Mouse (Mus musculus) stomach, postnatal 0 days (tissue): ENCODE measurements around the gene Ctss. TPM values are rescaled to one million over a fixed set of nuclear protein-coding genes. Genes with fewer than 3 reads are reported as not detected.

Source experiments
- ATAC-seq: fragments of 200-750 bp; cut with Nextera tagmentation; 2 replicates; pipeline ENCODE4 v1.8.0; 2017; ENCODE audit not compliant: low FRiP score, low TSS enrichment
- DNase-seq: peaks from one replicate; pipeline ENCODE4 v3.0.0-alpha.2; 2016; ENCODE audit warnings: low spot score
- H3K27ac ChIP-seq: fragments of 300-500 bp; sonication (generic); replicated peaks from 2 replicates; pipeline ENCODE4 v1.5.1; 2014; ENCODE audit warnings: mild to moderate bottlenecking, control low read depth
- H3K27me3 ChIP-seq: fragments of 300-500 bp; sonication (generic); 2 replicates; pipeline ENCODE4 v1.6.1; 2014; ENCODE audit warnings: low read length; ENCODE audit not compliant: control insufficient read depth, insufficient read depth
- H3K36me3 ChIP-seq: fragments of 300-500 bp; sonication (generic); 2 replicates; pipeline ENCODE4 v1.6.1; 2014; ENCODE audit warnings: low read length, mixed read lengths; ENCODE audit not compliant: control insufficient read depth, insufficient read depth
- H3K4me1 ChIP-seq: fragments of 300-500 bp; sonication (generic); replicated peaks from 2 replicates; pipeline ENCODE4 v1.6.1; 2014; ENCODE audit warnings: antibody characterized with exemption; ENCODE audit not compliant: control insufficient read depth, insufficient read depth
- H3K4me2 ChIP-seq: fragments of 300-500 bp; sonication (generic); replicated peaks from 2 replicates; pipeline ENCODE4 v1.6.1; 2014; ENCODE audit warnings: low read depth, mild to moderate bottlenecking, control low read depth, moderate library complexity
- H3K4me3 ChIP-seq: fragments of 300-500 bp; sonication (generic); 2 replicates; pipeline ENCODE4 v1.5.1; 2014; ENCODE audit warnings: low read depth, low read length, control low read depth
- H3K9ac ChIP-seq: fragments of 300-500 bp; sonication (generic); 2 replicates; pipeline ENCODE4 v1.6.1; 2014; ENCODE audit warnings: mild to moderate bottlenecking, low read length, control low read depth, mixed read lengths
- H3K9me3 ChIP-seq: fragments of 300-500 bp; sonication (generic); 2 replicates; pipeline ENCODE4 v1.6.1; 2016; ENCODE audit warnings: low read length; ENCODE audit not compliant: control insufficient read depth
- CTCF ChIP-seq: IDR thresholded peaks from 2 replicates; pipeline ENCODE4 v1.5.1; 2016; ENCODE audit warnings: antibody characterized with exemption, low read depth, mild to moderate bottlenecking, moderate library complexity
- EP300 ChIP-seq: optimal IDR thresholded peaks from 2 replicates; pipeline ENCODE3; 2016; ENCODE audit warnings: antibody characterized with exemption
- WGBS: fragments of 180-500 bp; shearing (Covaris S2); extraction: QIAGEN DNeasy Blood & Tissue Kit; methylation state at CpG from one replicate; pipeline ENCODE4 v1.1.7; 2014; 5-methylcytosine and 5-hydroxymethylcytosine counted together
- polyA plus RNA-seq: library from polyadenylated mRNA; unstranded; fragments of >200 nt; fragmentation: Nextera tagmentation; extraction: Ambion mirVana; gene quantifications from 2 replicates; pipeline ENCODE4 v1.2.1, GENCODE M21; 2015

Gene Ctss
- polyA plus RNA-seq, 1 experiment from 2014 or later, result 35.6 TPM

GRCm38 (mm10) chr3:95587754-95588603 is 61.4 kb downstream of the Ctss start:
- Histone ChIP-seq H3K27ac (peak overlapping the region; percentile 56), H3K4me1 (no peaks in the 10 kb centered on the region), H3K4me2 (peak overlapping the region; percentile 53), H3K9me3 (no peaks in the 10 kb centered on the region), H3K9ac (no peak overlapping the region; the same call in 1 of the 2 replicates), H3K4me3 (peak overlapping the region; percentile 50), H3K36me3 (no peaks in the 10 kb centered on the region), H3K27me3 (no peaks in the 10 kb centered on the region)
- ATAC-seq (no peak), DNase-seq (no peak)
- TF ChIP-seq CTCF (no peak), EP300 (no peak)
- 47% methylated on average over 8 of the region's 8 CpGs for WGBS

GRCm38 (mm10) chr3:95588604-95589086 is 62.1 kb downstream of the Ctss start, which contains the start of gene Golph3l:
Gene Golph3l (plus strand): TSS chr3:95588934.
- H3K9me3 ChIP-seq, result no peaks in the 10 kb centered on the region
- peak within 1 kb of the TSS; percentile 59 for H3K27ac ChIP-seq
- WGBS, result under 1% methylated on average over 12 of the region's 12 CpGs
- no peaks in the 10 kb centered on the region for H3K27me3 ChIP-seq
- H3K36me3 ChIP-seq, result no peaks in the 10 kb centered on the region; the same call in 1 of the 2 replicates
- TF ChIP-seq CTCF, result peak; percentile 45
- TF ChIP-seq EP300, result no peak
- H3K9ac ChIP-seq, result peak within 1 kb of the TSS; percentile 47
- H3K4me1 ChIP-seq, result no peaks in the 10 kb centered on the region
- H3K4me2 ChIP-seq, result peak within 1 kb of the TSS; percentile 53
- ATAC-seq (peak; percentile 100), DNase-seq (peak; percentile 92)
- peak within 1 kb of the TSS; percentile 50 for H3K4me3 ChIP-seq

GRCm38 (mm10) chr3:95598734-95599133 is 72.1 kb downstream of the Ctss start:
- no peak overlapping the region for H3K4me3 ChIP-seq
- no peak overlapping the region for H3K4me2 ChIP-seq
- no peak for TF ChIP-seq CTCF
- H3K36me3 ChIP-seq, result no peaks in the 10 kb centered on the region; the same call in 1 of the 2 replicates
- no peaks in the 10 kb centered on the region for H3K4me1 ChIP-seq
- no peaks in the 10 kb centered on the region for H3K27me3 ChIP-seq
- ATAC-seq (no peak), DNase-seq (no peak)
- no peaks in the 10 kb centered on the region for H3K9me3 ChIP-seq
- no peak overlapping the region for H3K9ac ChIP-seq
- no peak overlapping the region for H3K27ac ChIP-seq

- TF ChIP-seq EP300 (no peak), CTCF (no peak)
- Histone ChIP-seq H3K9ac (no peak overlapping the region), H3K4me3 (no peak overlapping the region), H3K4me2 (no peak overlapping the region), H3K27ac (peak overlapping the region; percentile 41; the same call in 1 of the 2 replicates), H3K9me3 (no peaks in the 10 kb centered on the region), H3K36me3 (no peaks in the 10 kb centered on the region), H3K4me1 (no peaks in the 10 kb centered on the region), H3K27me3 (no peaks in the 10 kb centered on the region)
- DNase-seq (no peak), ATAC-seq (0 out of 2 replicates have a peak, but pooled peaks have one; percentile 38)
- WGBS, result 62% methylated on average over 3 of the region's 3 CpGs
Observed at GRCm38 (mm10) chr3:95601287-95601686, 74.7 kb downstream of the Ctss start.

Other genes with a start within 250 kb of the Ctss start
- gene Mindy1, start 245.4 kb upstream of the Ctss start, polyA plus RNA-seq, result 55.9 and 64.1 TPM in 2 replicates
- gene Prune1, start 244.7 kb upstream of the Ctss start, polyA plus RNA-seq, result 10.1 and 11.7 TPM in 2 replicates
- gene Anxa9, start 219.6 kb upstream of the Ctss start, polyA plus RNA-seq, result 57.2 and 63.1 TPM in 2 replicates
- gene Cers2, start 212.0 kb upstream of the Ctss start, polyA plus RNA-seq, result 75.0 and 80.3 TPM in 2 replicates
- gene Setdb1, start 169.6 kb upstream of the Ctss start, polyA plus RNA-seq, result 8.6 and 9.2 TPM in 2 replicates
- gene 4930558C23Rik, start 123.9 kb upstream of the Ctss start, polyA plus RNA-seq, result 0.13 and 0.15 TPM in 2 replicates
- gene Arnt, start 92.4 kb upstream of the Ctss start, polyA plus RNA-seq, result 14.2 and 15.3 TPM in 2 replicates
- gene Ctsk, start 27.5 kb upstream of the Ctss start, polyA plus RNA-seq, result 16.3 and 18.7 TPM in 2 replicates
- gene Hormad1, start 32.9 kb downstream of the Ctss start, polyA plus RNA-seq, result not detected in 2 replicates
- gene Golph3l, start 62.1 kb downstream of the Ctss start, polyA plus RNA-seq, result 24.1 and 25.6 TPM in 2 replicates
- gene Ensa, start 98.2 kb downstream of the Ctss start, polyA plus RNA-seq, result 42.3 and 44.2 TPM in 2 replicates
- 57.9 and 59.2 TPM in 2 replicates for gene Mcl1, start 132.0 kb downstream of the Ctss start, polyA plus RNA-seq
- gene Adamtsl4, start 161.1 kb downstream of the Ctss start, polyA plus RNA-seq, result 9.4 and 10.4 TPM in 2 replicates
- gene Ecm1, start 212.8 kb downstream of the Ctss start, polyA plus RNA-seq, result 254 and 328 TPM in 2 replicates
- 22.4 and 24.4 TPM in 2 replicates for gene Tars2, start 233.4 kb downstream of the Ctss start, polyA plus RNA-seq